Mouse (Mus musculus) right cerebral cortex, postnatal 4 days (tissue): ENCODE measurements at regions not wholly inside any gene's neighbourhood (a gene's known extent, or its start where the extent isn't known, plus 50 kb on each side); places are given as distances from the start of the nearest gene placed in this dataset.

Experiments
- DNase-seq: peaks from one replicate; pipeline ENCODE4 v3.0.0-alpha.2; 2022

DNA sequence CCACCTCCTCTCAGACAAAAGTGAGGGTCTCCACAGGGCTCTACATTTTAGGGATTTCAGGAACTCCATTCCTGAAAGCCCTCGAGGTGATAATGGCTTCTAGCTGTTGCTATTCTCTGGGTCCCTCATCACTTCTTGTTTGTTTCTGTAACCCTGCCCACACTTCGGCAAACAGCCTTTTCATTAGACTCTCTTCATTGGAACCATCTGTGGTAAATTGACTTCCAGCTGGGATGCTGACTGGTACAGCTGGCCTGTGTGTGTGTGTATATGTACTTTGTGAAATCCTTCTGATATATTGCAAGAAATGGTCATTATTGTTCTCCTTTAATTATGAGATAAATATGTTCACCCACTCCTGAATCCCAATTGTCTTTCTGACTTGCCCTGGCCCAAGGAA is 50.3 kb downstream of the Gm10192 start:
- no peak for DNase-seq

GRCm38 (mm10) chr4:97127780-97128179 is 55.2 kb downstream of the Gm10192 start:
- DNase-seq, result peak; percentile 49

- no peak for DNase-seq
Observed at GRCm38 (mm10) chr4:97123861-97124260, 59.1 kb downstream of the Gm10192 start.

DNA sequence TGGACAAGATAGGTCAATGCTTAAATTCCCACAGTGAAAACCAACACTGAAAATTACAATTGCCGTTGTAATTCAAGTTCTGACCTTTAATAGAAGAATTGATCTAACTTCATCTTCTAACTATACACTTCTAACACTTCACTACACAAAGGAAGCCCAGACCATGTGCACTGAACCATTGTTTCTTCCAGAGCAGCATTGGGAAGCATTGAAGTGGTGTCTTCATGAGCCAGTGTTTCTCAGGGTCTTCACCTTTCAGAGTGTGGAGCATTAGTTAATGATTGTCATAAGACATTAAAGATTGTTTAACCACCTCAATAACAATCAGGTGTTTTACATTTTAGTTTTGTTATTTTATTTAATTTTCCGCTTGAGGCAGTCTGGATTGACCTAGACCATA is 61.0 kb downstream of the Gm10192 start:
- DNase-seq, result no peak

DNA sequence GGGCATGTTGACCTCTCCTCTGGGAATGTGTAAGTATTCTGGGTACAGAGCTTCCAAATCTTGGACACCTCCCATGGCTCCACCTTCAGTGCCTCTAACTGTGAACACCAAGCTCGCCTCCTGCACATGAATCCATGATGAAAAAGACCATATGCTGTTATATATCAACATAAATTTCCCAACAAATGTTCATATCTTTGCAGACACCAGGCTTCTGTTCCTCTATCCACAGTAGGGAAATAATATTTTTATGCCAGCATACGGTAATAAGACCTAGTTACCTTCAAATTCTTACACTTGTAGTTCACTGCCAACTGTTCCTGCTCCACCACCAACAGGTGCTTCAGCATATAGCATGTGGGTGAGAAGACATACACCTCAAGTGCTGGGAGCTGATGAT is 63.5 kb downstream of the Gm10192 start:
- DNase-seq, result no peak

DNA sequence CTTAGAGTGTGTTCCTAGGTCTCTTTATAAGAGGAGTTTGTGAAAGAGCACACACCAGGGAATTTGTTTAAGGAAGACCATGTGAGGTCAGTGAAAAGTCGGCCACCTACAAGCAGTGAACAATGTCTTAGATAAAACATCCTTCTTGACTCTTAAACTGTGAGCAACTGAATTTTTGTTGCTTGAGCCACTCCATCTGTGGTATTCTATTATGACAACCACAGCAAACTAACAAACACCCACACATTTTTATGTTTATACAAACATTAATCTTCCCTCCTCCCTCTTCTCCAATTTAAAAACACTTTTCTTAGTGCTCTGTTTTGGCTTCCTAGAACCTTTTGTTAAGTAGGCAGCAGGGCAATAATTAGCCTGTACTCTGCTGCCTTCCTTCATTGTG is 66.0 kb downstream of the Gm10192 start:
- DNase-seq, result no peak

- DNase-seq, result no peak
Observed at GRCm38 (mm10) chr4:97102752-97103052, 80.3 kb downstream of the Gm10192 start.

- DNase-seq, result no peak
Observed at GRCm38 (mm10) chr4:97101911-97102751, 80.8 kb downstream of the Gm10192 start.

DNA sequence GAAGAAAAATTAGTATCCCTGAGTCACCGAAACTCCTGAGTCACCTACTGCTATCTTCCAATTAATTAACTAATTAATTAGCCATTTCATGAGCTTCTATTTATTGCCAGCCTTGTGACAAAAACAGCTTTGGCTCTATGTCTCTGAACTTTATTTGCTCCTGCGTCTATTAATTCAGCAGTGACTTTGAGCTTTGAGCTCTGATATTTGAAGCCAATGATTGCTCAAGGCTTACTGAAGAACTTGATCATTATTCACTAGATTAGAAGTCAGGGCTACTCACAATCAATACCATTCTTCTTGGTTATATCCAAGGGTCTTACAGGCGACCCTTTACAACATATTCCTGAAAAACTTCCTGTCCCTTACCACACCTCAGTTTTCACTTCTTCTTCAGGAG is 83.2 kb downstream of the Gm10192 start:
- DNase-seq, result no peak

DNA sequence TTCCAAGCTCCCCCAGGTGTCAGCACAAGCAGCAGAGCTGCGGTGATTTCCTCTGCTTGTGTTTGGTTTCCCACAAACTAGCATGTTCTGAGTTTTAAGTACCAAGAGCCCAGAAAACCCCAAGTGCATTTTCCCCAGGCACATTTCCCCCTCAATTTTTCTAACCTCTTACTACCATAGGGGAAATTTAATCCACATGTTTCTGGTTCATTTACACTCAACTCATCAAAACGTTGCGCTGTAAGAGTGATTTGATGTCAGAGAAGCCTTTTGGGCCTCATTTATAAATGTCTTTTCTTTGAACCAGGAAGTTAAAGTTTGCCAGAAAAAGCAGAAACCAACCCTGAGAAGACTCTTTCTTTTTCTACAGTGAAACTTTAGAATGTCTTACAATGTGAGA is 89.4 kb downstream of the Gm10192 start:
- no peak for DNase-seq

DNA sequence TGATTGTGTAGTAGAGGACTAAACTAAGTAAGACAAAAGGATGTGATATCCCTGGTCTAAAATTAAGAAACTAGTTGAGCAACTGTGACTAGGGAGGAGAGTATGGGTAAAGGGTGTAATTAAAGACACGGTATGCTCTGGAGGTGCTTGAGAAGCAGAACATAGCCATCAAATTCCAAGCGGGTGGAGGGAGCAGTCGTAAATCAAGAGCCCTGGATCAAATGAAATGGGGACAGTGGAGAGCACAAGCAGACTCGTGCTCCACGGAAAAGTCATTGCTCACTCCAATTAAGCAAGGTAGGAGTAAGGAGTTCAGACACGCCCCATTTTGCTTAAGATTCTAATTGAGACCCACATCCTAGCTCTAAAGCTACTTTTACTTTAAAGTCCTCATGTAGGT is 132.2 kb downstream of the Gm10192 start:
- DNase-seq, result no peak

DNA sequence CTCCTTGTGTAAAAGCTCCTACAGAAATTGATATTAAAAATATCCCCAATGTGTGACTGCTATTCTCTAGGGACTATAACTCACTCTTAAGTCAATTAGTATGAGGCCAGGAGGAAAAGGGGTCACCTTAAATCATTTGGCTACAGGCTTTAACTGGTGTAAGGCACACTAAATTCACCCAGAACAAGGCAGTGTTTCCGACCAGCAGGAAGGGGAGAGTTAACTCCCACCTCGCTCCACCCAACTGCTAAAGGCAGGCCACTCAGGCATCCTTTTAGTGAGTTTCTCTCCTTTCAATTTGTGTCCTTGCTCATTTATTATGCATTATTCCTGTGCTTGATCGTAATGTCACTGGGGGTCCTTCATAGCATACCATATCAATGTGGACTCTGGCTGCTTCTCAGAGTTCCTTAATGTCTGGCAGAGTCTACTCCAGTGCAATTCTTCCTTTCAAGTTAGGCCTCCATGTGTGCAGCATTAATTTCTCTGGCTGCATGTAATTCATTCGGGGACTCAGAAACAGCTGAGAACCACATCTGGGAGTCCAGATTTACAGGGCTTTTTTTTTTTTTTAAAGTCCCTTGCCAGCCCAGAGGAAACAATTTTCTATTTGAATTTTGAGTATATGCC is 133.8 kb downstream of the Gm10192 start:
- no peak for DNase-seq

DNA sequence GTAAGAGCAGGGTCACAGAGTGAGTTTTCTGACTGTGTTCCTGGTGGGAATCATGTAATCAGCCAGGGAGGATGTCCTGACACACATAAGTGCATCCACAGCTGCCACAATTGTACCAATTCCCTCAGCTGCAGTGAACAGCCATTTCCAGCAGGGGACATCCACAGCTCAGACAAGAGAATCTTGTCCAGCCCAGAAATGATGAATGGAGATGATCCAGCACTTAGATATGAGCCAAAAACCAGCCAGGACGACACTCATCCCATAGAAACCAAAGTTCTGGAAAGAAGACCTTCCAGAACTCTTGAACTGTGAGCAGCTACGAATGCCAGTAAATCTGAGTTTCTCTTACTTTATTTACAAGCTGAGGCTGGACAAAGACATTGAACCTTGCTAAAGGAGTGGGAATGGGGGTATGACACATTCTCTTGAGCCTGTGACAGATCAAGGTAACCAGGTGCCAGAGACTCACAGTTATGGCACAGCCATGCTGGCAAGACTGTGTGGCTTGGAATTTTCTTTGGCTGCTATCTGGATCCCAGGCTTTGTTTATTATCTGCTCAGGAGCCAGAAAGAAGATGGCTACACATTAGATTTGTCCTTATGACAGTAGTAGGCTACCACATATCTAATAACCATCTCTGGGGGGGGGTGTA is 145.1 kb downstream of the Gm10192 start:
- peak; percentile 41 for DNase-seq

DNA sequence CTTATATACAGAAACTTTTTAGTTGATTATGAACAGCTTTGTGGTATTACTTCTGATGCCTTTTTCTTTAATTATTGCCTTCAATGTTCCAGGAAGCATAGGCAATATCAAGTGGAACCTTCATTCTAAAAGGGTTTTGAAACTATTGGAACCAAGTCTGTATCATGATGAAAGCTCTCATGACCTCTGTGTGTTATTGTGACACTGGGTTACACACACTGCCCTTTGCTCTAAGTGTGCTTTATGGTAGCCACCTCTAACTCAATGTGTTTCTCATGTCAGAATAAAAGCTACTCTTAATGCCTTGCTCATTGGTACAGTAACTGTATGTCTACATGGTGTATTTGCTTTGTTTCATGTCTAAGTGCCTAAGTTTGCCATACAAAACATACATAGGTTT is 154.0 kb downstream of the Gm10192 start:
- no peak for DNase-seq

DNA sequence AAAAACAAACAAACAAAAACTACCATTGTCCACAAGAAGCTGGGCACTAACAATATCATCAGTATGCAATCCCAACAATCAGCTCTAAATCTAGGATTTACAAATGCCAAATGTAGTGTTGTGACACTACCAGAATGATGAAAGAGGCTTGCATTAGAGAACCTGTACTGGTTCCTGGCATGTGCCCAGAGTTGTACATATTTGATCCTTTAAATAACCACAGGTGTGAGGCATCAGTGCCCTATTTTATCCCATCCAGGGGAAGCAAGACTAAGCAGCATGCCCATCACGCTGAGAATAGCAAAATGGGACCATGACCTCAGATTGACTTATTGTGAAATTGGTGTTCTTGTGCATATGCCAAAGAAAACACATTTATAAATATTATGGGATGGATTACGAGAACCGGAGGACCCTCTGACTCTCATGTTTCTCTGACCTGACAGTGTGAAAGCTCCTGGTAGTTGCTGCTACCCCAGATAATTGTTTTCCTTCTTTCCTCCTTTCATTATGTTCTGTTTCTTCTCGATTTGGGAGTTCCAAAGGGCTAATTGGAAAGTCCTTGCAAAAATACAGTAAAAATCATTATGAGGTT is 157.4 kb downstream of the Gm10192 start:
- DNase-seq, result no peak

DNA sequence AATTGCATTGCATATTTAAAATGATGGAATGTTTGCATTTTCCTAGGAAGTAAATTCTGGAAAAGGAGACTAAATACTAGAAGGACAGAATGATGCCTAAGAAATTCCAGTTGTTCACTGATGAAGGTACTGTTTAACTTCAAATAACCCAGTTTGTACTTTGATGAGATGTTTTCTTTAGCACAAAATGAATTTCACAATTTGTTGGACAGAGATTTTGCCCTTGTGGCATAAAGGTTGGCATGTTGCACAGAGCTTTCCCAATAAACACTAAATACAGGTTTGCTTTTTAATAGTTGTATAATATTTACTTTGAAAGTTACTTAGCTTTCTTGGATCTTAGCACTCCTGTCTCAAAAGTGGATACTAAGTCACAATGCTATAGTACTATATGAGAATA is 181.6 kb downstream of the Gm10192 start:
- no peak for DNase-seq

DNA sequence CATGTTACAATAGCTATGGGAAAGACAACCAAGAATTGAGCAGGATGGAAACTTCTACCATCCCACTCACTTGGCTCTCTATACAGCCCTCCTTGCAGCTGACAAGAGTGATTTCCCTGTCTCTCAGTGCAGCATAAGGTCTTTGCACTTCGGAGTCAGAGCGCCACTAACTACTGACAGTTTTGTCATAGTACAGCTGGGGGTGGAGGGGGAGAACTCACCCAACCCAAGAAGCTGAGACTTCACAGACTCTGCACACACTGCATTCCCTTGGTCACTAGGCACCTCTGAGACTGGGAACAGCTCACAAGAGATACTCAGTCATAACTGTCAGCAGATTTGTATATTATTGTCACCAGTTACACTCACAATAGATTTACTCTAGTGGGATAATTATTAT is 195.3 kb upstream of the Gm12695 start:
- DNase-seq, result no peak

DNA sequence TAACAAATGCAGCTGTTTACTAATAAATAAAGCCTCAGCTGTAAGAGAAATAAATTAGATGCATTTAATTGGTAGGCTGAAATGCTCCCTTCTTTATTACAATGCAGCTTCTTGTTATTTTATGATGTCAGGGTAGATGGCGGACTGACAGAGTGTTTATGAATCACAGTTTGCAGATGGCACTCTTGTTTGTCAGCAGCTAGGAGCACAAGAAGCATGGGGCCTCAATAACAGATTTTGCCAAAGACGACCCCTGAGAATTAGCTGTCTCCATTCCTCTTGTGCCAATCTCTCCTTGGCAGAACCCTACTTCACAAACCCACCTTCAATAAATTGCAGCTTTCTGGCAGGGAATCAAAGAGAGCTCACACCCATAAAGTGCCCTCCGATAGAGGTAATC is 194.9 kb upstream of the Gm12695 start:
- DNase-seq, result no peak

DNA sequence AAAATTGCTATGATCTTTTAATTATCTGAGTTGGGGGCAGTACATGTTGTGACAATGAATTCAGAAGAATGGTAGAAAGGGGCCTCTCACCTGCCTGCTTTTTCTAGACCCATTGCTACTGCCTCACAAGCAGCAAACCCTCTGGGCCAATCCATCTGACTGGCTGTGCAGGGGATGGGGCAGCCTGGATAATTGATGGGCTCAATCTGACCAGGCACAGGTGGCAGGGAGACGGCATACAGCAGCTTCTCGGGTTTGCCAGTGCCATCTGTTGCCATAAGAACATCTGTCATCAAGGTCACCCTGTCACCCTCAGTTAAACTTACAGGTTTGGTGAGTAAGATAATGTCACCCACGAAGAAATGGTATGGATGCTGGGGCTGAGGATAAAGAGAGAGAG is 189.9 kb upstream of the Gm12695 start:
- no peak for DNase-seq

- DNase-seq, result no peak
Observed at GRCm38 (mm10) chr4:96973804-96974203, 188.8 kb upstream of the Gm12695 start.

GRCm38 (mm10) chr4:96969199-96969598 is 184.2 kb upstream of the Gm12695 start:
- DNase-seq, result no peak

- DNase-seq, result no peak
Observed at GRCm38 (mm10) chr4:96968545-96969164, 183.7 kb upstream of the Gm12695 start.
